Mouse (Mus musculus) thymus, postnatal 0 days (tissue): ENCODE results near the gene Sprn. TPM values are rescaled to one million over a fixed set of nuclear protein-coding genes. Genes with fewer than 3 reads are reported as not detected.

Experiments
- DNase-seq: peaks from one replicate; pipeline ENCODE4 v3.0.0-alpha.2; 2015; ENCODE audit warnings: low spot score
- polyA plus RNA-seq: library from polyadenylated mRNA; unstranded; fragments of >200 nt; fragmentation: Nextera tagmentation; extraction: Ambion mirVana; gene quantifications from 2 replicates; pipeline ENCODE4 v1.2.1, GENCODE M21; 2015

Gene Sprn
- polyA plus RNA-seq, 1 experiment from 2014 or later, result 0.07 TPM

DNA sequence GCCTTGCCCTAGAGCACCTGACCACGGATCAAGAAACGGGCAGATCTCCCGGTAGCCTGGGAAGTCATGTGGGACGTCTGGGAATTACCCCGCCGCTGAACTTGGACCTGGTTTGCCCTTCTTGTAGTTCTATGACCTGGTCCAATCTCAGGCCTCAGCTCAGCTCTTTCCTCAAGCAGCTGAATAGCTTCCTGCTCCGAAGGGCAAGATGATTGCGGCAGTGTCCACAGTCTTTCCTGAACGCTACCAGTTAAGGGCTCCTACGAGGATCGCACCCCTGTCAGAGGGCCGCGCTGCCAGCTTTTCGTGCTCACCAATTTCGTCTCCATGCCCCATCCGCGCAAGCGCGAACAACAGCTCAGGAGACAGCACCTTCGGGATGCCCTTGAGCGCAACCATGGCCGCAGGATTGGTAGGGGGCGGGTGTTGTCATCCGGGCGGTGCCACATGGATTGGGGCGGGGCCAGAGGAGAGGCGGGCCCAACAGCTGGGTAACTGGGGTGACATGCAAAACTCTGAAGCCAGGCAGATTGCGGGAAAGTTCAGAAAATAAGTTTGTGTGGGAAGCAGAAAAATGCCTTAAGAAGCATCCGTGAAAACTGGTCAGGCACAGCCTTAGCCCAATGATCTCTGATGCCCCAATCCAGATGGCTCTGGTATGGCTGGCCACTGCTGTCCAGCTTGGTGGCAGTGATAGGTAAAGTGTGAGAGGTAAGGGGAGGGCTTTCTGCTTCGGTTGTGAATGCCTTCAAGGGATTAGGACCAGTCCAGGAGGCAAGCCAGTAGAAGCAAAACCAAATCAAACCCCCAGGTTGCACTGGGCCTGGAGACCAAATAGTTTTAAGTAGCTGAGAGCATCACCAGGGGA is 52.5 kb downstream of the Sprn start, which contains the start of gene Fuom:
Gene Fuom (minus strand): TSS at position 449 of the 868 bp plus-strand sequence.
- DNase-seq, result peak; percentile 89

DNA sequence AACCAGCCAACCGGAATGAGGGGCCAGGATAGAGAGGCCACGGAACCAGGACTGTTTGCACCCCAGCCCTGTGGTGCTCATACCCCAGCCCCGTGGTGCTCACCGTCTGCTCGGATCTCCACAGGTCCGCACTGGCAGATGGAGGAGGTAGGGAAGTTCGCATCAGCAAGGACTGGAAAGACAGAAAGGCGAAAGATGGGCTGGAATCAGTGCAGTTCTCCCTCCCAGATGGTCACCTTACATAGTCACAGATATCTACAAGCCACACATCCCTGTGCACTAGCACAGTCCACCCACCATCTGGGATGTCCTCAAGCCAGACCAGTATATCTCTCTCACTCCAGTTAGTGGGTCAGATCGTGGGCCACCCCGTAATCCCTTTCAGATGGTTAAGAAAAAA is 53.2 kb downstream of the Sprn start:
- DNase-seq, result no peak

Other genes starting within 250 kb of the Sprn start
- 8.7 and 8.9 TPM in 2 replicates for gene Utf1, start 211.1 kb downstream of the Sprn start, polyA plus RNA-seq
- 0.71 and 0.90 TPM in 2 replicates for gene 6430531B16Rik, start 176.1 kb downstream of the Sprn start, polyA plus RNA-seq
- 5.3 and 6.7 TPM in 2 replicates for gene Adam8, start 162.3 kb downstream of the Sprn start, polyA plus RNA-seq
- gene Zfp511, start 118.5 kb downstream of the Sprn start, polyA plus RNA-seq, result 38.9 and 40.3 TPM in 2 replicates
- gene Tubgcp2, start 118.2 kb downstream of the Sprn start, polyA plus RNA-seq, result 42.2 TPM in 2 replicates
- 0.21 and 0.25 TPM in 2 replicates for gene Msx3, start 105.8 kb downstream of the Sprn start, polyA plus RNA-seq
- 0.44 and 0.52 TPM in 2 replicates for gene Caly, start 72.3 kb downstream of the Sprn start, polyA plus RNA-seq
- 1.5 and 2.3 TPM in 2 replicates for gene Prap1, start 61.5 kb downstream of the Sprn start, polyA plus RNA-seq
- 27.8 and 28.6 TPM in 2 replicates for gene Fuom, start 52.4 kb downstream of the Sprn start, polyA plus RNA-seq
- gene Paox, start 39.1 kb downstream of the Sprn start, polyA plus RNA-seq, result 26.8 and 28.8 TPM in 2 replicates
- 95.0 and 102 TPM in 2 replicates for gene Echs1, start 38.4 kb downstream of the Sprn start, polyA plus RNA-seq
- 32.1 and 33.1 TPM in 2 replicates for gene Mtg1, start 17.3 kb downstream of the Sprn start, polyA plus RNA-seq
- gene Olfr522, start 9.9 kb upstream of the Sprn start, polyA plus RNA-seq, result not detected in 2 replicates
- 0.08 TPM in 2 replicates for gene Olfr523, start 18.3 kb upstream of the Sprn start, polyA plus RNA-seq
- gene Olfr524, start 51.1 kb upstream of the Sprn start, polyA plus RNA-seq, result 1.1 and 1.3 TPM in 2 replicates
- 40.2 and 40.6 TPM in 2 replicates for gene Cd163l1, start 63.4 kb upstream of the Sprn start, polyA plus RNA-seq
- gene 5830411N06Rik, start 92.4 kb upstream of the Sprn start, polyA plus RNA-seq, result 26.5 and 34.2 TPM in 2 replicates
- 0.03 and 0.08 TPM in 2 replicates for gene Olfr525, start 166.0 kb upstream of the Sprn start, polyA plus RNA-seq
- 0.06 TPM in 1 of 2 replicates, not detected in the other for gene Olfr527, start 179.1 kb upstream of the Sprn start, polyA plus RNA-seq
- not detected in 2 replicates for gene Olfr60, start 206.8 kb upstream of the Sprn start, polyA plus RNA-seq
- gene Olfr530, start 221.5 kb upstream of the Sprn start, polyA plus RNA-seq, result 0.21 TPM in 1 of 2 replicates, not detected in the other
- gene Olfr531, start 248.0 kb upstream of the Sprn start, polyA plus RNA-seq, result 0.05 and 0.08 TPM in 2 replicates